Mouse (Mus musculus) myocyte (in vitro differentiated cells): ENCODE measurements around the gene Hrasls5. TPM values are rescaled to one million over a fixed set of nuclear protein-coding genes. Genes with fewer than 3 reads are reported as not detected.

ENCODE experiments used
- H3K27me3 ChIP-seq: one replicate; pipeline ENCODE4 v1.6.1; 2011; ENCODE audit not compliant: control insufficient read depth, insufficient read depth, insufficient read length
- H3K36me3 ChIP-seq: one replicate; pipeline ENCODE4 v1.6.1; 2011; ENCODE audit not compliant: control insufficient read depth, insufficient read depth
- H3K4me2 ChIP-seq: one replicate; pipeline ENCODE4 v1.6.1; 2011; ENCODE audit warnings: low read depth, control low read depth
- H3K4me3 ChIP-seq: one replicate; pipeline ENCODE4 v1.5.1; 2011; ENCODE audit warnings: mild to moderate bottlenecking, control low read depth, moderate library complexity
- H3K79me2 ChIP-seq: one replicate; pipeline ENCODE4 v1.6.1; 2011; ENCODE audit not compliant: control insufficient read depth, insufficient read depth
- H3ac ChIP-seq: one replicate; pipeline ENCODE4 v1.6.1; 2011; ENCODE audit not compliant: control insufficient read depth, insufficient read length
- CEBPB ChIP-seq: IDR thresholded peaks from 2 replicates; pipeline ENCODE4 v1.6.1; 2011; ENCODE audit warnings: mild to moderate bottlenecking, moderate library complexity; ENCODE audit not compliant: poor library complexity, insufficient read depth, severe bottlenecking
- E2F4 ChIP-seq: IDR thresholded peaks from one replicate; pipeline ENCODE4 v1.6.1; 2011; ENCODE audit warnings: mild to moderate bottlenecking, control low read depth, moderate library complexity; ENCODE audit not compliant: insufficient read depth
- MAX ChIP-seq: IDR thresholded peaks from one replicate; pipeline ENCODE4 v1.6.1; 2011; ENCODE audit warnings: low read depth, mild to moderate bottlenecking, control low read depth
- MYOD1 ChIP-seq, 3 experiments: IDR thresholded peaks; one replicate each; pipeline ENCODE4 v1.6.1; 2011; ENCODE audit warnings: control low read depth in 2 of 3, low read depth in 2 of 3, mild to moderate bottlenecking in 2 of 3, moderate library complexity in 1 of 3; ENCODE audit not compliant: insufficient read length in 2 of 3, control insufficient read depth in 1 of 3
- MYOG ChIP-seq, 3 experiments: IDR thresholded peaks; one replicate each; pipeline ENCODE4 v1.6.1; 2011; ENCODE audit warnings: control low read depth in 2 of 3, low read depth in 2 of 3, mild to moderate bottlenecking in 2 of 3; ENCODE audit not compliant: insufficient read length in 2 of 3, control insufficient read depth in 1 of 3, insufficient read depth in 1 of 3
- POLR2A ChIP-seq: IDR thresholded peaks from one replicate; pipeline ENCODE4 v1.6.1; 2011; ENCODE audit warnings: low read depth, mild to moderate bottlenecking, control low read depth, moderate library complexity; ENCODE audit not compliant: insufficient read length
- POLR2AphosphoS2 ChIP-seq: IDR thresholded peaks from one replicate; pipeline ENCODE4 v1.6.1; 2011; ENCODE audit warnings: low read depth, control low read depth; ENCODE audit not compliant: insufficient read length
- REST ChIP-seq: IDR thresholded peaks from one replicate; pipeline ENCODE4 v1.6.1; 2011; ENCODE audit warnings: mild to moderate bottlenecking, control low read depth, moderate library complexity; ENCODE audit not compliant: insufficient read depth, insufficient read length
- SRF ChIP-seq: IDR thresholded peaks from one replicate; pipeline ENCODE4 v1.6.1; 2011; ENCODE audit warnings: low read depth; ENCODE audit not compliant: control insufficient read depth, insufficient read length
- TCF12 ChIP-seq: IDR thresholded peaks from one replicate; pipeline ENCODE4 v1.6.1; 2011; ENCODE audit warnings: mild to moderate bottlenecking, control low read depth; ENCODE audit not compliant: poor library complexity, insufficient read depth, severe bottlenecking
- TCF3 ChIP-seq: IDR thresholded peaks from one replicate; pipeline ENCODE4 v1.6.1; 2011; ENCODE audit warnings: low read depth, control low read depth; ENCODE audit not compliant: insufficient read length
- USF1 ChIP-seq: IDR thresholded peaks from one replicate; pipeline ENCODE4 v1.6.1; 2011; ENCODE audit warnings: low read depth, mild to moderate bottlenecking, control low read depth, moderate library complexity
- polyA plus RNA-seq: library from polyadenylated mRNA; unstranded; fragments of >200 nt; fragmentation: generic; extraction: Trizol; gene quantifications from one replicate; pipeline ENCODE4 v1.2.1, GENCODE M21; 2012; ENCODE audit warnings: missing spikeins

Gene Hrasls5
- 0.05 TPM for polyA plus RNA-seq

DNA sequence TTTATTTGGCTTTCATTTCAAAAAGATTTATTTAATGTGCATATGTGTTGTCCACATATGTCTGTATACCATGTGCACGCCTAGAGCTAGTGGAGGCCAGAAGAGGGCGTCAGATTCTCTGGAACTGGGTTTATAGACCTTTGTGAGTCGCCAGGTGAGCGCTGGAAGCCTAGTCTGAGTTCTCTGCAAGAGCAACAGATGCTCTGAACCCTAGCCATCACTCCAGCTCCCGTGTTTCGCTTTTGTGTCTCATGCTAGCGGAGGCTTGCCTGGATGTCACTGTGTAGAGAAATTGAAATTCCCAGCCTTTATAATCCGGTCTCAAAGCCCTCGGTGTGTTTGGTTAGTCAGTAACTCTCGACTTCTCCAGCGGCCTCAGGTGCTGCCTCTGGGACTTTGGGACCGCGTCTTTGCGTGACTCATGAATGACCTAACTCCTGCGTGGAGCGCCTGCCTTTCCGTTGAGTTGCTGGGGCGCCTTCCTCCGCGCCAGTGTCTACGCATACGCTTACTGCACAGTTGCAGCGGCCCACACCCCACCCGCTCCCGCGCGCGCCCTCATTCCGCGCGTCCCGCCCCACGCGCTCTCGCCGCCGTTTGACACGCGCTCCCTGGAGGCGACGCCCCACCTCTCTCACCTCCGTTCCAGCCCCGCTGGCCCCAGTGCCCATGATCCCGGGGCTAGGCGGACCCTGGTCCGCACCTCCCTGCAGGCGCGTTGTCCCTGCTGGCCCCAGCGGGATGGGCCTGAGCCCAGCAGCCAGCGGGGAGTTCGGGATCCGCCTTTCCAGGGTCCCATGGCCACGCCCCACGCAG is at the start of gene Hrasls5:
Gene Hrasls5 (plus strand): TSS at position 600 of the 816 bp plus-strand sequence.
- Histone ChIP-seq H3K27me3 (peaks cover 14% of the 10 kb centered on the region), H3K36me3 (no peaks in the 10 kb centered on the region), H3K4me2 (no peak within 1 kb of the TSS), H3K4me3 (no peak within 1 kb of the TSS), H3ac (no peak within 1 kb of the TSS), H3K79me2 (no peaks in the 10 kb centered on the region)
- TF ChIP-seq POLR2AphosphoS2 (no peak), TCF3 (no peak), REST (no peak), TCF12 (no peak), MYOG (IDR thresholded peaks at IDR 0.05; ENCODE audit: control insufficient read depth in 1 of 3, insufficient read depth in 1 of 3, insufficient read length in 2 of 3, low read depth in 2 of 3) (no peak), SRF (no peak)

DNA sequence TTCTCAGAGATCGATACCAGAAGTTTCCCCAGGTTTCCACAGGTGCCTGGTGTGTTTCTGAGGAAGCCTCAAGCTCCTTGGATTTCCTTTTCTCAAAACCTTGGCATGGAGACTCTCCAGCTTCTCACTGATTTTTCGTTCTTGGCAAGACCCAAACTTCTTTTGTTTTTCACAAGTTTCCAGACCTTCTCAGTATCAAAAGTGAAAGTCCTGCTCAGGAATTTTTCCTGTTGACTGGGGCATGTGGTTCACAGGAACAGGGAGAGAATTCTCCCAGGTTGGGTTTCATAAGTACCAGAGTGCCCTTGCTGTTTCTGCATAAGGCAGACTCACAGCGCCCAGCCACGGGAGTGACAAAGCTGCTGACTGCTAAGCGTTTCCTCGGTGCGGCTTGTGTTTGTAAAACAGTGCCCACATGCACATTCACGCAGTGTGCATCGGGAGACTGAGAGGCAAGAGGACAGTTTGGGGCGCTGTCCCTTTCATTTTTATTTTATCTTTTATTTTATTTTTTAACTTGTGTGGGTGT is 49.7 kb upstream of the Hrasls5 start:
- Histone ChIP-seq H3ac (no peak overlapping the region), H3K27me3 (no peaks in the 10 kb centered on the region), H3K79me2 (no peaks in the 10 kb centered on the region), H3K4me2 (peak overlapping the region; percentile 37), H3K36me3 (no peaks in the 10 kb centered on the region), H3K4me3 (no peak overlapping the region)
- TF ChIP-seq TCF3 (no peak), USF1 (no peak), TCF12 (no peak)

DNA sequence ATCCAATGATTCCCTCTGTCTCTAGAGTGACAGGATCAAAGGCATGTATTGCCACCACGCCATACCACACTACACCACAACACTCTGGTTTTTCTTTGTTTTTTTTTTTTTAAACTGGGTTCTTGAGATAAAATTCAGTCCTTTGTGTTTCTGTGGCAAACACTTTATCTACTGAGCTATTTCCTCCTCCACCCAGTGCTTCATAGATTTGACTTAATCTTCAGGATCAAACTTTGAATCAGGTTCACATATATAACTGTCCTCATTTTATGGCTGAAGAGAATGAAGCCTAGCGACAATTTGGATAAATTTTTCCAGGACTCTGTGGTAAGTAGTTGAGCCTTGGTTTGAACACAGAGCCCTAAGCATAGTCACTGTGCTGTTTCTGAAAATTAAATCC is 48.7 kb upstream of the Hrasls5 start:
- H3K79me2 ChIP-seq: peaks cover 4% of the 10 kb centered on the region
- no peak overlapping the region for H3ac ChIP-seq
- H3K27me3 ChIP-seq: no peaks in the 10 kb centered on the region
- H3K4me2 ChIP-seq: no peak overlapping the region
- H3K36me3 ChIP-seq: no peaks in the 10 kb centered on the region
- no peak overlapping the region for H3K4me3 ChIP-seq
- no peak for TF ChIP-seq POLR2A
- no peak for TF ChIP-seq TCF3
- no peak for TF ChIP-seq E2F4
- no peak for TF ChIP-seq USF1
- no peak for TF ChIP-seq MYOD1 (IDR thresholded peaks at IDR 0.05; ENCODE audit: control insufficient read depth in 1 of 3, insufficient read length in 2 of 3, low read depth in 2 of 3)
- no peak for TF ChIP-seq POLR2AphosphoS2
- no peak for TF ChIP-seq SRF
- TF ChIP-seq MAX: no peak
- no peak for TF ChIP-seq REST
- TF ChIP-seq MYOG (IDR thresholded peaks at IDR 0.05; ENCODE audit: control insufficient read depth in 1 of 3, insufficient read depth in 1 of 3, insufficient read length in 2 of 3, low read depth in 2 of 3): no peak
- TF ChIP-seq CEBPB: no peak
- TF ChIP-seq TCF12: no peak

DNA sequence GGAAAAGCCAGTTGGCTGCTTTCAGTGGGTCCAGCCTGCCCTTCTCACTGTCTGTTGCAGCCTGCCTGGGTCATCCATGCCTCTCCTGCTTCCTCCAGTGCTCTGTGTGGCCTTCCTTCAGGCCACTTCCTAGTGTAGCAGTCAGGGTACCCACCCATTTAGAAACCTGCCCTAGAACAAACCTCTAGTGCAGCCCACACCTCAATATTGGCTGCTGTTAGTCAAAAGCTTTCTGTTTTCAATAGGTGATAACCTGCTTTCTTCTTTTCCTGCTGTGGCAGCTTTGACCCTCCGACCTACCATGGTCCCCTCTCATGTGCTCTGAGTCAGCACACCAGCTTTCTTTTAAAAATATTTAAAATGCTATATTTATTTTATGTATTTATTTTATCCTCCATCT is 47.9 kb upstream of the Hrasls5 start:
- TF ChIP-seq POLR2AphosphoS2 (no peak), USF1 (no peak), POLR2A (no peak), MAX (no peak), REST (no peak), SRF (no peak), TCF3 (no peak), TCF12 (no peak), E2F4 (no peak), MYOD1 (IDR thresholded peaks at IDR 0.05; ENCODE audit: control insufficient read depth in 1 of 3, insufficient read length in 2 of 3, low read depth in 2 of 3) (no peak), MYOG (IDR thresholded peaks at IDR 0.05; ENCODE audit: control insufficient read depth in 1 of 3, insufficient read depth in 1 of 3, insufficient read length in 2 of 3, low read depth in 2 of 3) (no peak), CEBPB (no peak)
- H3ac ChIP-seq: no peak overlapping the region
- H3K36me3 ChIP-seq: no peaks in the 10 kb centered on the region
- peaks cover 4% of the 10 kb centered on the region for H3K79me2 ChIP-seq
- no peaks in the 10 kb centered on the region for H3K27me3 ChIP-seq
- H3K4me3 ChIP-seq: no peak overlapping the region
- H3K4me2 ChIP-seq: no peak overlapping the region

DNA sequence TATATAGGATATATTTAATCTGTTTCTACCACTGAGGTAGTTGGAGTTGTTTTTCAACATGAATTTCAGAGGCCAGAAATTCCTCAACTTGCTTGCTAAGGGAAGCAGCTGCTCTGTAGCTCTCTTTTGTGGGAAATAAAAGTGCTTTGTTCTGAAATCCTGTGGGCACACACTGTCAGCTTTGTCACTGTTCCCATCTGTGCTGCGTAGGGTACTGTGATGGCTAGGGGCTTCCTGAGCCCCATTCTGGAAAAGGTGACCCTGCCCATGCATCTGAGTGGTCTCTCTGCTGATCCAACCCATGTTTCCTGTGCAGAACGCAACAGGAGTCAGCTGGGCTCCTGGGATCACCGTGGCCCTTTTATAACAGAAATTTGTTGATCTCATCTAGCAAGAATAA is 45.5 kb upstream of the Hrasls5 start:
- Histone ChIP-seq H3K36me3 (no peaks in the 10 kb centered on the region), H3K79me2 (peaks cover 4% of the 10 kb centered on the region), H3K4me2 (no peak overlapping the region), H3ac (no peak overlapping the region), H3K4me3 (no peak overlapping the region), H3K27me3 (no peaks in the 10 kb centered on the region)
- TF ChIP-seq SRF (no peak), MYOG (IDR thresholded peaks at IDR 0.05; ENCODE audit: control insufficient read depth in 1 of 3, insufficient read depth in 1 of 3, insufficient read length in 2 of 3, low read depth in 2 of 3) (no peak), POLR2A (no peak), MAX (no peak), CEBPB (no peak), POLR2AphosphoS2 (no peak), REST (no peak), TCF12 (no peak), USF1 (no peak), E2F4 (no peak), TCF3 (no peak), MYOD1 (IDR thresholded peaks at IDR 0.05; ENCODE audit: control insufficient read depth in 1 of 3, insufficient read length in 2 of 3, low read depth in 2 of 3) (no peak)
